Mouse (Mus musculus) thymus, adult 2 months (tissue): ENCODE results near the gene Zfp296. TPM values are rescaled to one million over a fixed set of nuclear protein-coding genes. Genes with fewer than 3 reads are reported as not detected.

Experiments used
- DNase-seq: peaks from one replicate; pipeline ENCODE4 v3.0.0; 2021
- H3K27ac ChIP-seq: fragments of 200-500 bp; 2 replicates; pipeline ENCODE4 v1.5.1; 2012; ENCODE audit warnings: low read length, control low read depth; ENCODE audit not compliant: control insufficient read depth, insufficient read depth
- H3K27me3 ChIP-seq: fragments of 200-500 bp; 2 replicates; pipeline ENCODE4 v1.6.1; 2012; ENCODE audit warnings: mild to moderate bottlenecking, low read length, moderate library complexity, mixed read lengths; ENCODE audit not compliant: control insufficient read depth, insufficient read depth
- H3K36me3 ChIP-seq: fragments of 200-500 bp; 2 replicates; pipeline ENCODE4 v1.6.1; 2012; ENCODE audit warnings: mild to moderate bottlenecking, low read length, moderate library complexity; ENCODE audit not compliant: control insufficient read depth, insufficient read depth
- H3K4me1 ChIP-seq: fragments of 200-500 bp; replicated peaks from 2 replicates; pipeline ENCODE4 v1.6.1; 2012; ENCODE audit warnings: low read length; ENCODE audit not compliant: control insufficient read depth, insufficient read depth
- H3K4me3 ChIP-seq: fragments of 200-500 bp; 2 replicates; pipeline ENCODE4 v1.5.1; 2012; ENCODE audit warnings: mild to moderate bottlenecking, low read length, control low read depth, moderate library complexity; ENCODE audit not compliant: control insufficient read depth, insufficient read depth
- CTCF ChIP-seq: fragments of 200-500 bp; IDR thresholded peaks from 2 replicates; pipeline ENCODE4 v1.5.1; 2012; ENCODE audit warnings: mild to moderate bottlenecking, control low read depth, low read length, moderate library complexity, borderline replicate concordance; ENCODE audit not compliant: control insufficient read depth, poor library complexity, insufficient read depth; ENCODE audit errors: extremely low read depth
- POLR2A ChIP-seq: fragments of 200-500 bp; IDR thresholded peaks from 2 replicates; pipeline ENCODE4 v1.6.1; 2012; ENCODE audit warnings: mild to moderate bottlenecking, low read length, control low read depth, moderate library complexity; ENCODE audit not compliant: control insufficient read depth, poor library complexity, insufficient read depth; ENCODE audit errors: extremely low read depth
- WGBS: fragments of 180-500 bp; shearing (Covaris S2); methylation state at CpG from one replicate; pipeline ENCODE4 v1.1.7; 2018; 5-methylcytosine and 5-hydroxymethylcytosine counted together
- polyA plus RNA-seq: library from polyadenylated mRNA; depleted of rRNA; stranded (reverse); fragments of >200 nt; gene quantifications from 2 replicates; pipeline ENCODE4 v1.2.3, GENCODE M21; 2012; rRNA removed

Gene Zfp296
- 4.5 and 4.7 TPM in 2 replicates for polyA plus RNA-seq

- peaks cover 6% of the 10 kb centered on the region; the same call in 1 of the 2 replicates for H3K27me3 ChIP-seq
- 1% methylated on average over 56 of the region's 56 CpGs for WGBS
- TF ChIP-seq CTCF (no peak), POLR2A (no peak)
These were observed at the start of gene Zfp296, which contains the start of gene Gemin7 for GRCm38 (mm10) chr7:19577141-19577852. TSS of gene Zfp296 (plus strand) at chr7:19577287. TSS of gene Gemin7 (minus strand) at chr7:19577595.

GRCm38 (mm10) chr7:19531077-19531476 is 46.0 kb upstream of the Zfp296 start:
- TF ChIP-seq CTCF: no peak
- TF ChIP-seq POLR2A: no peak
- Histone ChIP-seq H3K36me3 (peaks cover 23% of the 10 kb centered on the region), H3K4me1 (no peaks in the 10 kb centered on the region), H3K4me3 (no peak overlapping the region), H3K27ac (no peak overlapping the region), H3K27me3 (no peaks in the 10 kb centered on the region)
- no peak for DNase-seq
- whole genome bisulfite sequencing: 93% methylated on average over 10 of the region's 10 CpGs

More at GRCm38 (mm10) chr7:19577141-19577852, at the start of gene Zfp296, which contains the start of gene Gemin7:
- H3K4me3 ChIP-seq: peak within 1 kb of the TSS; percentile 33
- H3K27ac ChIP-seq: no peak within 1 kb of the TSS
- H3K36me3 ChIP-seq: peaks cover 5% of the 10 kb centered on the region; the same call in 1 of the 2 replicates
- DNase-seq: no peak
- peaks cover 19% of the 10 kb centered on the region for H3K4me1 ChIP-seq

- Histone ChIP-seq H3K36me3 (peaks cover 23% of the 10 kb centered on the region), H3K4me3 (no peak overlapping the region)
- WGBS: 98% methylated on average over 14 of the region's 14 CpGs
These were observed 44.8 kb upstream of the Zfp296 start for GRCm38 (mm10) chr7:19532240-19532639.

GRCm38 (mm10) chr7:19534676-19535075 is 42.4 kb upstream of the Zfp296 start:
- Histone ChIP-seq H3K4me3 (no peak overlapping the region), H3K27me3 (no peaks in the 10 kb centered on the region), H3K36me3 (peaks cover 23% of the 10 kb centered on the region), H3K27ac (no peak overlapping the region), H3K4me1 (peaks cover 3% of the 10 kb centered on the region)
- no peak for TF ChIP-seq POLR2A
- TF ChIP-seq CTCF: no peak
- 97% methylated on average over 10 of the region's 10 CpGs for WGBS
- no peak for DNase-seq

More at GRCm38 (mm10) chr7:19532240-19532639, 44.8 kb upstream of the Zfp296 start:
- Histone ChIP-seq H3K27me3 (no peaks in the 10 kb centered on the region), H3K4me1 (no peaks in the 10 kb centered on the region), H3K27ac (no peak overlapping the region)
- no peak for DNase-seq
- TF ChIP-seq POLR2A: no peak
- TF ChIP-seq CTCF: no peak

- TF ChIP-seq CTCF (no peak), POLR2A (no peak)
- H3K36me3 ChIP-seq: no peaks in the 10 kb centered on the region
- no peak overlapping the region for H3K4me3 ChIP-seq
- H3K4me1 ChIP-seq: peaks cover 26% of the 10 kb centered on the region
- DNase-seq: no peak
- 92% methylated on average over 2 of the region's 2 CpGs for WGBS
- H3K27ac ChIP-seq: no peak overlapping the region
- H3K27me3 ChIP-seq: no peaks in the 10 kb centered on the region
These were observed 36.1 kb upstream of the Zfp296 start for GRCm38 (mm10) chr7:19540771-19541566.

GRCm38 (mm10) chr7:19541681-19542154 is 35.4 kb upstream of the Zfp296 start:
- TF ChIP-seq CTCF (no peak), POLR2A (no peak)
- 91% methylated on average over 7 of the region's 7 CpGs for WGBS
- no peak for DNase-seq
- Histone ChIP-seq H3K4me1 (peaks cover 31% of the 10 kb centered on the region), H3K4me3 (no peak overlapping the region), H3K36me3 (no peaks in the 10 kb centered on the region), H3K27ac (no peak overlapping the region), H3K27me3 (no peaks in the 10 kb centered on the region)
